Mouse (Mus musculus): ENCODE measurements around the gene Fbln2. TPM values are rescaled to one million over a fixed set of nuclear protein-coding genes. Genes with fewer than 3 reads are reported as not detected.

The Fbln2 gene
- polyA plus RNA-seq, 1 experiment from 2014 or later: 34.4 TPM

- no peak overlapping the region for H3K9ac ChIP-seq
- no peaks in the 10 kb centered on the region for H3K36me3 ChIP-seq
- no peaks in the 10 kb centered on the region for H3K27me3 ChIP-seq
- H3K4me2 ChIP-seq: no peak overlapping the region
- H3K4me1 ChIP-seq (replicated peaks): peaks cover 38% of the 10 kb centered on the region
- ATAC-seq (ENCODE audit: low read depth): peak; percentile 44; the same call in 1 of the 2 replicates
- H3K27ac ChIP-seq (replicated peaks): peak overlapping the region; percentile 54
- no peaks in the 10 kb centered on the region for H3K9me3 ChIP-seq
- no peak overlapping the region for H3K4me3 ChIP-seq
- 65% methylated on average over 2 of the region's 2 CpGs for WGBS
Observed at GRCm38 (mm10) chr6:91198456-91198855, 13.8 kb upstream of the Fbln2 start.

GRCm38 (mm10) chr6:91200429-91201188 lies 11.6 kb upstream of the Fbln2 start:
- H3K9me3 ChIP-seq: no peaks in the 10 kb centered on the region
- H3K4me2 ChIP-seq: no peak overlapping the region
- peak overlapping the region; percentile 46 for H3K27ac ChIP-seq (replicated peaks)
- no peaks in the 10 kb centered on the region for H3K27me3 ChIP-seq
- ATAC-seq (ENCODE audit: low read depth): peak; percentile 75
- no peak overlapping the region for H3K4me3 ChIP-seq
- H3K9ac ChIP-seq: 0 out of 2 replicates have a peak overlapping the region, but pooled peaks have one; percentile 8
- peaks cover 38% of the 10 kb centered on the region for H3K4me1 ChIP-seq (replicated peaks)
- no peaks in the 10 kb centered on the region for H3K36me3 ChIP-seq
- WGBS: 25% methylated on average over 8 of the region's 8 CpGs

- H3K9ac ChIP-seq: no peak overlapping the region
- WGBS: 78% methylated on average over 8 of the region's 8 CpGs
- no peak overlapping the region for H3K4me2 ChIP-seq
- H3K4me3 ChIP-seq: no peak overlapping the region
- H3K4me1 ChIP-seq (replicated peaks): peaks cover 38% of the 10 kb centered on the region
- no peaks in the 10 kb centered on the region for H3K27me3 ChIP-seq
- no peaks in the 10 kb centered on the region for H3K9me3 ChIP-seq
- ATAC-seq (ENCODE audit: low read depth): no peak
- no peaks in the 10 kb centered on the region for H3K36me3 ChIP-seq
- H3K27ac ChIP-seq (replicated peaks): 0 out of 2 replicates have a peak overlapping the region, but pooled peaks have one; percentile 39
Observed at GRCm38 (mm10) chr6:91201881-91202341, 10.3 kb upstream of the Fbln2 start.

DNA sequence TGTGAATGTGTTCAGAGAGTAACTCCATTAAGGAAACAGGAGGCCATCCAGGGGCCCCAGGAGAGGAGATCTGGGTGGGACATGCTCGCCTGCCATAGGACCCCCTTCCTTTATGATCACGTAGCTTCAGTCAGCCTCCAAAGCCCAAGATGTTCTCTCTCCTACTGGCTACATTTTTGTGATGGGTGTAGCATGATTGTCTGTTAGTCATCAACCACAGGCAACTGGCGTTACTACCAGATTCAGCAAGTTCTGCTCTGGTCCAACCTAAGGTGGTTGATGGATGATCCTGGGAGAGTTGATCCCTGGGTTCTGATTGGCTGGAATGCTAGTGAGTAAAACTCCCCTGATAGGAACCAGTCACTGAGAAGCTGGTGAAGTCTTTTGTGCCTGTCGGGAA lies 9.7 kb upstream of the Fbln2 start:
- Histone ChIP-seq H3K4me1 (replicated peaks) (peaks cover 38% of the 10 kb centered on the region), H3K36me3 (no peaks in the 10 kb centered on the region), H3K27me3 (no peaks in the 10 kb centered on the region), H3K4me2 (no peak overlapping the region), H3K4me3 (no peak overlapping the region), H3K9me3 (no peaks in the 10 kb centered on the region), H3K27ac (replicated peaks) (no peak overlapping the region), H3K9ac (no peak overlapping the region)
- 79% methylated on average over 4 of the region's 4 CpGs for WGBS
- ATAC-seq (ENCODE audit: low read depth): no peak

GRCm38 (mm10) chr6:91205346-91205745 lies 6.9 kb upstream of the Fbln2 start:
- Histone ChIP-seq H3K27me3 (no peaks in the 10 kb centered on the region), H3K4me3 (no peak overlapping the region), H3K4me1 (replicated peaks) (peaks cover 27% of the 10 kb centered on the region), H3K9me3 (no peaks in the 10 kb centered on the region), H3K4me2 (no peak overlapping the region), H3K36me3 (no peaks in the 10 kb centered on the region), H3K27ac (replicated peaks) (no peak overlapping the region), H3K9ac (no peak overlapping the region)
- 73% methylated on average over 3 of the region's 3 CpGs for WGBS
- no peak for ATAC-seq (ENCODE audit: low read depth)

GRCm38 (mm10) chr6:91205791-91206190 lies 6.5 kb upstream of the Fbln2 start:
- H3K9me3 ChIP-seq: no peaks in the 10 kb centered on the region
- H3K27ac ChIP-seq (replicated peaks): no peak overlapping the region
- H3K4me2 ChIP-seq: no peak overlapping the region
- WGBS: 85% methylated on average over 5 of the region's 5 CpGs
- no peaks in the 10 kb centered on the region for H3K36me3 ChIP-seq
- H3K9ac ChIP-seq: no peak overlapping the region
- H3K4me3 ChIP-seq: no peak overlapping the region
- no peaks in the 10 kb centered on the region for H3K27me3 ChIP-seq
- peaks cover 22% of the 10 kb centered on the region for H3K4me1 ChIP-seq (replicated peaks)
- ATAC-seq (ENCODE audit: low read depth): no peak

- Histone ChIP-seq H3K4me2 (no peak overlapping the region), H3K4me1 (replicated peaks) (peaks cover 11% of the 10 kb centered on the region), H3K9me3 (no peaks in the 10 kb centered on the region), H3K9ac (no peak overlapping the region), H3K27me3 (peaks cover 11% of the 10 kb centered on the region; the same call in 1 of the 2 replicates), H3K4me3 (no peak overlapping the region), H3K36me3 (no peaks in the 10 kb centered on the region), H3K27ac (replicated peaks) (no peak overlapping the region)
- ATAC-seq (ENCODE audit: low read depth): no peak
- 49% methylated on average over 3 of the region's 3 CpGs for WGBS
Observed at GRCm38 (mm10) chr6:91207491-91207890, 4.8 kb upstream of the Fbln2 start.

DNA sequence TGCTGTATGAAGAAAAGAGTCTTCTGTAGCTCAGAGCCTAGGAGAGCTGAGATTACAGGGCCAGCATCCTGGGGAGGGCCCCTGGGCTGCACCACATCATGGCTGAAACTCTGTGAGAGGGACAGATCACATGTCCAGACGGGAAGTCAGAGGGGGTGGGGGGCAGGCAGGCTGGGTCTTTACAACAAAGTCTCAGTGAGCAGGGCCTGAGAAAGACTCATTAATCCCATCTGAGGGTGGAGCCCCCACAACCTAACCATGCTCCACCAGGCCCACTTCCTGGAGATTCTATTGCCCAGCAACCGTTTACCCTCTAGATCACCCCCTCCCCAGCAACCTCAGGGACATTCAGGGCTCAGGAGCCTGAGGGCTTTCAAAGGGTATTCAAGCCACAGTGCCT lies 2.5 kb upstream of the Fbln2 start:
- 2% methylated on average over 2 of the region's 2 CpGs for WGBS
- H3K9ac ChIP-seq: no peak overlapping the region
- no peaks in the 10 kb centered on the region for H3K9me3 ChIP-seq
- H3K4me2 ChIP-seq: no peak overlapping the region
- H3K27ac ChIP-seq (replicated peaks): no peak overlapping the region
- H3K4me3 ChIP-seq: no peak overlapping the region
- H3K36me3 ChIP-seq: no peaks in the 10 kb centered on the region
- peaks cover 20% of the 10 kb centered on the region for H3K4me1 ChIP-seq (replicated peaks)
- H3K27me3 ChIP-seq: peaks cover 34% of the 10 kb centered on the region
- ATAC-seq (ENCODE audit: low read depth): peak; percentile 34; the same call in 1 of the 2 replicates

DNA sequence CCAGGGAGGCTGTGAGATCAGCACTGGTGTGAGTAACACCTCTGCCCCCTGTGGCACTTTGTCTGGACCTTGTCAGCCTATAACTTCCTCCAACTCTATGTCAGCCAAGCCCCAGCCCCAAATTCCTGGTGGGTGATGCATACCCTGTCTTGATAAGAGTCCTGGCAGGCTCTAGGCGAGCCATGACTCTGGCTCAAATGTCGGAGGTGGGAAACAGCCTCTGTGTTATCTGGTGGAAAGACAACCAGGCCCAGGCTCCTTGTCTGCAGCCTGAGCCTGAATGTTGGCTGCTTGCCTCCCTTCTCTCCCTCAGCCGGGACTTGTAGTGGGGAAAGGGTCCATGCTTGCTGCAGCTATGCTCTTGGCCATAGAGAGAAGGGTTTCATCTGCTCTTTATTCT lies 1.4 kb upstream of the Fbln2 start:
- 73% methylated on average over 3 of the region's 3 CpGs for WGBS
- Histone ChIP-seq H3K4me3 (no peak overlapping the region), H3K4me2 (no peak overlapping the region), H3K36me3 (no peaks in the 10 kb centered on the region), H3K4me1 (replicated peaks) (peaks cover 25% of the 10 kb centered on the region), H3K27me3 (peaks cover 35% of the 10 kb centered on the region), H3K27ac (replicated peaks) (no peak overlapping the region), H3K9ac (no peak overlapping the region), H3K9me3 (no peaks in the 10 kb centered on the region)
- ATAC-seq (ENCODE audit: low read depth): no peak

- peak overlapping the region; percentile 58 for H3K4me2 ChIP-seq
- H3K9ac ChIP-seq: peak overlapping the region; percentile 66
- WGBS: 2% methylated on average over 29 of the region's 29 CpGs
- H3K27ac ChIP-seq (replicated peaks): no peak overlapping the region
- H3K36me3 ChIP-seq: no peaks in the 10 kb centered on the region
- peak; percentile 51 for ATAC-seq (ENCODE audit: low read depth)
- peaks cover 25% of the 10 kb centered on the region for H3K4me1 ChIP-seq (replicated peaks)
- H3K9me3 ChIP-seq: no peaks in the 10 kb centered on the region
- peak overlapping the region; percentile 36 for H3K4me3 ChIP-seq
- H3K27me3 ChIP-seq: peaks cover 35% of the 10 kb centered on the region
Observed at GRCm38 (mm10) chr6:91212571-91212970, 316 bp downstream of the Fbln2 start.

- H3K27me3 ChIP-seq: peaks cover 35% of the 10 kb centered on the region
- H3K4me2 ChIP-seq: peak overlapping the region; percentile 58
- H3K9ac ChIP-seq: peak overlapping the region; percentile 66
- H3K36me3 ChIP-seq: no peaks in the 10 kb centered on the region
- peak overlapping the region; percentile 36 for H3K4me3 ChIP-seq
- no peaks in the 10 kb centered on the region for H3K9me3 ChIP-seq
- ATAC-seq (ENCODE audit: low read depth): no peak
- H3K4me1 ChIP-seq (replicated peaks): peaks cover 30% of the 10 kb centered on the region
- 57% methylated on average over 21 of the region's 21 CpGs for WGBS
- H3K27ac ChIP-seq (replicated peaks): no peak overlapping the region
Observed at GRCm38 (mm10) chr6:91213287-91214218, 1.3 kb downstream of the Fbln2 start.

DNA sequence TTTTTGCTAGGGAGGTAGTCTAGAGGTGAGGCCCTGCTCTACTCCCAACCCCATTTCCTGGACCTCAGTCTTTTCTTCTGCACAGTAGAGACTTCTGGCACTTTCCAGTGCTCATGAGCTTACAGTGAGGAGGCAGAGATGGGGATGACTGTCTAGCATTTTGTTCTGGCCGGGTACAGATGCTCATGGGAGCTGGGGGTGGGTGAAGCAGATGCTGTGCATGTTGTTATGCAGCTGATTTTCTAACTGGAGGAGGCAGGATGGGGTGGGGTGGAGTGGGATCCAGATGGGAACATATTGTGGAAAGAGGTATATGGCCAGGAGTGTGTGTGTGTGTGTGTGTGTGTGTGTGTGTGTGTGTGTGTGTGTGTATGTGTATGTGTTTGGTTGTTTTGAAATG lies 3.2 kb downstream of the Fbln2 start:
- Histone ChIP-seq H3K4me3 (no peak overlapping the region), H3K4me2 (no peak overlapping the region), H3K4me1 (replicated peaks) (peaks cover 32% of the 10 kb centered on the region), H3K27me3 (peaks cover 35% of the 10 kb centered on the region), H3K9ac (no peak overlapping the region), H3K27ac (replicated peaks) (no peak overlapping the region), H3K36me3 (no peaks in the 10 kb centered on the region), H3K9me3 (no peaks in the 10 kb centered on the region)
- ATAC-seq (ENCODE audit: low read depth): 0 out of 2 replicates have a peak, but pooled peaks have one; percentile 8
- WGBS: 44% methylated on average over 1 of the region's 1 CpGs
